7 mouse cellular contexts compared by ENCODE assay signal in the genomic region with DNA sequence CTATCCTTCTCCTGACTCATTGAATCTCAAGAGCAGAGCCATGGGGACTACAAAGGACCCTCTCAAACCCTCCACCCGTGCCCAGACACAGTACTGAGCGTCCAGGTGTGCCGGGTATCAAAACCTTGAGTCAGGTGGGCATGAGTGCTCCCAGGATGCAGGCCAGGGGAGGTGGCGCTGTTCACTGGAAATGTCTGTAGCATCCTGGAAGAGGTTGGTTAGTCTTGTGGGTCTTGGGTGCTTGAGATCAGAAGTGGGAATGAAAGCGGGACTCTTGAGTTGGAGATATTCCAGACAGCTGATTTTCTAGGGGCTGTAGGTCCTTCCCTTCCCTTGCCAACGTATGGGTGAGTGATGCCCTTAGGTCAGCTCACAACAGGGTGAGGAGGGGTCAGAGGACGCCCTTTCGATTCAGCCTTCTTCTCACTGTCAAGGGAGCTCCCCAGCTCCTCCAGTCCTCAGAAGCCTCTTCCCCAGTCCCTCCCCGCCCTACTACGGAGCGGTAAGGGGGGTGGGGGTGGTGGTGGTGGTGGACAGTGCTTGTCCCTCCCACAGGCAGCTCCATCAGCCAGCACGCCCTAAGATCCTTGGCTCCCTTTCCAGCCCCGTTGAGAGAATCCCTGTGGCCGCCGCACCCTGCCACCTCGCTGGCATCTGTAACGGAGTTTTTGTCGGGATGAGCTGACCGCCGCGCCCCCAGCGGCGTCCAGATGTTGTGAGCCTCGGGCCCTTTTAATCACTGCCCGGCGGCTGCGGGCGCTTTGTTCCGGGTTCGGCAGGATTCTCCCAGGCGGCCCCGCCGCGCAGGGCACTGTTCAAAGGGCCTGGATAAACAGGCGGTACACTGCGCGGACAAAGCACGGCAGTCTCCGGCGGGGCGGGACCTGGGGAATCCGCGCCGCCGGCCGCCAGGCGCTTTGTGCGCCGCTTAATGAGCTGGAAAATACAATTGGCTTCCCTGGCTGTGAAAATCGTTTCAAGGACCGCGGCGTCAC. TPM values are rescaled to one million over a fixed set of nuclear protein-coding genes. Genes with fewer than 3 reads are reported as not detected.
DNase-seq lines count a peak whose midpoint lies in the region; ATAC-seq and TF ChIP-seq lines count a peak whose summit lies in the region.

No protein-coding gene starts in this region.

- H3K36me3 ChIP-seq in ES-E14 (ENCODE audit: control insufficient read depth, insufficient read depth, low read length, poor library complexity, severe bottlenecking), result no peaks in the 10 kb centered on the region
- H3K36me3 ChIP-seq in forebrain, embryonic 11.5 days (ENCODE audit: control insufficient read depth, insufficient read depth, low read length), result no peaks in the 10 kb centered on the region
- no peaks in the 10 kb centered on the region for H3K36me3 ChIP-seq in kidney, embryonic 14.5 days (ENCODE audit: control insufficient read depth, insufficient read depth, low read length)

- peaks cover 0 to 9% of the 10 kb centered on the region in 2 experiments; a peak in 2 of 4 replicates for H3K4me1 ChIP-seq in ES-E14 (ENCODE audit: control insufficient read depth in 2 of 2, insufficient read depth in 2 of 2, low read length in 2 of 2, poor library complexity in 1 of 2)
- peaks cover 23% of the 10 kb centered on the region for H3K4me1 ChIP-seq in forebrain, embryonic 11.5 days (replicated peaks; ENCODE audit: control insufficient read depth, insufficient read depth, low read length)
- H3K4me1 ChIP-seq in kidney, embryonic 14.5 days (ENCODE audit: control insufficient read depth, insufficient read depth, low read length), result peaks cover 13% of the 10 kb centered on the region; the same call in 1 of the 2 replicates

- peak; percentile 34 for DNase-seq in 3T3-L1 (ENCODE audit: low read depth, low spot score)
- no peak for DNase-seq in ES-E14 (ENCODE audit: low read depth, low spot score)
- peak; percentile 94 for DNase-seq in forebrain, embryonic 11.5 days (ENCODE audit: low spot score)
- no peak for DNase-seq in thymus, postnatal 0 days (ENCODE audit: low spot score)

- 2% methylated on average over 53 of the region's 53 CpGs for WGBS in forebrain, embryonic 11.5 days
- WGBS in kidney, embryonic 14.5 days, result 2% methylated on average over 53 of the region's 53 CpGs

- H3K4me3 ChIP-seq in ES-E14 (ENCODE audit: insufficient read depth in 1 of 2, low read depth in 1 of 2, low read length in 2 of 2, poor library complexity in 1 of 2, severe bottlenecking in 1 of 2), result peak overlapping the region; percentile 43 to 45
- H3K4me3 ChIP-seq in forebrain, embryonic 11.5 days (ENCODE audit: low read depth, low read length), result peak overlapping the region; percentile 31
- peak overlapping the region; percentile 43 for H3K4me3 ChIP-seq in kidney, embryonic 14.5 days (ENCODE audit: low read length)

- H3K27me3 ChIP-seq in forebrain, embryonic 11.5 days (ENCODE audit: control insufficient read depth, insufficient read depth, low read length), result peaks cover 57% of the 10 kb centered on the region
- H3K27me3 ChIP-seq in kidney, embryonic 14.5 days (ENCODE audit: control insufficient read depth, insufficient read depth, low read length), result peaks cover 63% of the 10 kb centered on the region

- no peak overlapping the region for H3K27ac ChIP-seq in ES-E14 (ENCODE audit: insufficient read depth, low read depth, low read length, poor library complexity, severe bottlenecking)
- peak overlapping the region; percentile 52 for H3K27ac ChIP-seq in forebrain, embryonic 11.5 days (ENCODE audit: low read depth, low read length)
- H3K27ac ChIP-seq in kidney, embryonic 14.5 days (ENCODE audit: low read depth, low read length), result no peak overlapping the region

- peak overlapping the region; percentile 9; the same call in 1 of the 2 replicates for H3K9ac ChIP-seq in ES-E14 (ENCODE audit: insufficient read depth, low read depth, low read length, poor library complexity, severe bottlenecking)
- peak overlapping the region; percentile 54 for H3K9ac ChIP-seq in forebrain, embryonic 11.5 days (ENCODE audit: low read length)
- H3K9ac ChIP-seq in kidney, embryonic 14.5 days (ENCODE audit: low read depth, low read length), result peak overlapping the region; percentile 60

- ATAC-seq in forebrain, embryonic 11.5 days (replicated peaks; ENCODE audit: low FRiP score), result peak; percentile 80
- ATAC-seq in kidney, embryonic 14.5 days (ENCODE audit: low FRiP score, low TSS enrichment), result peak; percentile 59
- ATAC-seq in megakaryocyte progenitor cell, adult 5-6 weeks (replicated peaks; ENCODE audit: poor library complexity), result peak; percentile 20; the same call in 1 of the 2 replicates
- ATAC-seq in erythroblast, adult 5-6 weeks (replicated peaks; ENCODE audit: low FRiP score, poor library complexity, severe bottlenecking), result no peak

- H3K4me2 ChIP-seq in forebrain, embryonic 11.5 days (ENCODE audit: low read depth, low read length, severe bottlenecking), result peak overlapping the region; percentile 64
- peak overlapping the region; percentile 72 for H3K4me2 ChIP-seq in kidney, embryonic 14.5 days (replicated peaks; ENCODE audit: low read depth, low read length)

- in situ Hi-C loops in ES-E14 (cut with MboI; ENCODE audit: low sequenced_read_pairs in 2 of 2, unreplicated experiment in 2 of 2), result no loop called here

- H3K9me3 ChIP-seq in ES-E14 (ENCODE audit: control insufficient read depth, insufficient read depth, low read depth, low read length), result no peaks in the 10 kb centered on the region
- H3K9me3 ChIP-seq in forebrain, embryonic 11.5 days (ENCODE audit: control insufficient read depth, low read length), result no peaks in the 10 kb centered on the region
- no peaks in the 10 kb centered on the region for H3K9me3 ChIP-seq in kidney, embryonic 14.5 days (ENCODE audit: control insufficient read depth, low read length)

TF ChIP-seq in ES-E14, 5 proteins besides CTCF, POLR2A, EP300 and RAD21 (continues in another document):
- no peak for TF ChIP-seq ZNF384 (IDR thresholded peaks at IDR 0.05; ENCODE audit: low read depth, low read length)
- TF ChIP-seq ZC3H11A (IDR thresholded peaks at IDR 0.05; ENCODE audit: borderline replicate concordance, low read depth, low read length), result no peak
- TF ChIP-seq HCFC1 (IDR thresholded peaks at IDR 0.05; ENCODE audit: borderline replicate concordance, insufficient read depth, low read length), result no peak
- no peak for TF ChIP-seq MAFK (IDR thresholded peaks at IDR 0.05; ENCODE audit: insufficient read depth, low read depth, low read length)

RNA-seq across cellular contexts. Expression of gene Msx3, which starts 8.8 kb away (rescaled TPM):
- total RNA-seq in ES-E14 (2012; rRNA removed), result 0.16 and 0.27 TPM in 2 replicates
- polyA plus RNA-seq in forebrain, embryonic 11.5 days (2014; fragmentation: Nextera tagmentation; extraction: Ambion mirVana), result 2.4 and 2.6 TPM in 2 replicates
- polyA plus RNA-seq in kidney, embryonic 14.5 days (2014; fragmentation: Nextera tagmentation; extraction: Ambion mirVana), result not detected in 2 replicates
- total RNA-seq in megakaryocyte progenitor cell, adult 5-6 weeks (2015), result not detected in 2 replicates
- not detected in 2 replicates for total RNA-seq in megakaryocyte progenitor cell, adult 5-6 weeks (2017)
- total RNA-seq in erythroblast, adult 5-6 weeks (2015; ENCODE audit: low replicate concordance), result not detected in 2 replicates
- not detected in 2 replicates for total RNA-seq in erythroblast, adult 5-6 weeks (2017; ENCODE audit: low replicate concordance)
- 0.21 and 0.25 TPM in 2 replicates for polyA plus RNA-seq in thymus, postnatal 0 days (2015; fragmentation: Nextera tagmentation; extraction: Ambion mirVana)

RNA-seq across cellular contexts. Expression of gene Tubgcp2, which starts 21.2 kb away (rescaled TPM):
- total RNA-seq in ES-E14 (2012; rRNA removed), result 28.1 and 29.0 TPM in 2 replicates
- 75.6 and 78.0 TPM in 2 replicates for polyA plus RNA-seq in forebrain, embryonic 11.5 days (2014; fragmentation: Nextera tagmentation; extraction: Ambion mirVana)
- polyA plus RNA-seq in kidney, embryonic 14.5 days (2014; fragmentation: Nextera tagmentation; extraction: Ambion mirVana), result 40.6 and 62.9 TPM in 2 replicates
- total RNA-seq in megakaryocyte progenitor cell, adult 5-6 weeks (2015), result 24.0 and 25.8 TPM in 2 replicates
- total RNA-seq in megakaryocyte progenitor cell, adult 5-6 weeks (2017), result 35.2 and 36.5 TPM in 2 replicates
- total RNA-seq in erythroblast, adult 5-6 weeks (2015; ENCODE audit: low replicate concordance), result 9.4 and 14.6 TPM in 2 replicates
- total RNA-seq in erythroblast, adult 5-6 weeks (2017; ENCODE audit: low replicate concordance), result 8.3 and 9.6 TPM in 2 replicates
- 42.2 TPM in 2 replicates for polyA plus RNA-seq in thymus, postnatal 0 days (2015; fragmentation: Nextera tagmentation; extraction: Ambion mirVana)

RNA-seq across cellular contexts. Expression of gene Zfp511, which starts 21.5 kb away (rescaled TPM):
- 27.1 and 29.6 TPM in 2 replicates for total RNA-seq in ES-E14 (2012; rRNA removed)
- 42.6 and 48.2 TPM in 2 replicates for polyA plus RNA-seq in forebrain, embryonic 11.5 days (2014; fragmentation: Nextera tagmentation; extraction: Ambion mirVana)
- 46.2 and 47.5 TPM in 2 replicates for polyA plus RNA-seq in kidney, embryonic 14.5 days (2014; fragmentation: Nextera tagmentation; extraction: Ambion mirVana)
- total RNA-seq in megakaryocyte progenitor cell, adult 5-6 weeks (2015), result 32.2 and 34.8 TPM in 2 replicates
- total RNA-seq in megakaryocyte progenitor cell, adult 5-6 weeks (2017), result 21.0 and 21.1 TPM in 2 replicates
- 11.5 and 12.5 TPM in 2 replicates for total RNA-seq in erythroblast, adult 5-6 weeks (2015; ENCODE audit: low replicate concordance)
- total RNA-seq in erythroblast, adult 5-6 weeks (2017; ENCODE audit: low replicate concordance), result 5.8 and 6.6 TPM in 2 replicates
- polyA plus RNA-seq in thymus, postnatal 0 days (2015; fragmentation: Nextera tagmentation; extraction: Ambion mirVana), result 38.9 and 40.3 TPM in 2 replicates

RNA-seq across cellular contexts. Expression of gene Caly, which starts 24.6 kb away (rescaled TPM):
- 0.26 TPM in 1 of 2 replicates, not detected in the other for total RNA-seq in ES-E14 (2012; rRNA removed)
- polyA plus RNA-seq in forebrain, embryonic 11.5 days (2014; fragmentation: Nextera tagmentation; extraction: Ambion mirVana), result 7.2 and 7.9 TPM in 2 replicates
- 0.91 TPM in 2 replicates for polyA plus RNA-seq in kidney, embryonic 14.5 days (2014; fragmentation: Nextera tagmentation; extraction: Ambion mirVana)
- total RNA-seq in megakaryocyte progenitor cell, adult 5-6 weeks (2015), result not detected in 2 replicates
- not detected in 2 replicates for total RNA-seq in megakaryocyte progenitor cell, adult 5-6 weeks (2017)
- total RNA-seq in erythroblast, adult 5-6 weeks (2015; ENCODE audit: low replicate concordance), result not detected in 2 replicates
- not detected in 2 replicates for total RNA-seq in erythroblast, adult 5-6 weeks (2017; ENCODE audit: low replicate concordance)
- 0.44 and 0.52 TPM in 2 replicates for polyA plus RNA-seq in thymus, postnatal 0 days (2015; fragmentation: Nextera tagmentation; extraction: Ambion mirVana)

RNA-seq across cellular contexts. Expression of gene Prap1, which starts 35.5 kb away (rescaled TPM):
- total RNA-seq in ES-E14 (2012; rRNA removed), result 0.49 TPM in 1 of 2 replicates, not detected in the other
- polyA plus RNA-seq in forebrain, embryonic 11.5 days (2014; fragmentation: Nextera tagmentation; extraction: Ambion mirVana), result not detected in 2 replicates
- polyA plus RNA-seq in kidney, embryonic 14.5 days (2014; fragmentation: Nextera tagmentation; extraction: Ambion mirVana), result 0.38 TPM in 1 of 2 replicates, not detected in the other
- total RNA-seq in megakaryocyte progenitor cell, adult 5-6 weeks (2015), result not detected in 2 replicates
- total RNA-seq in megakaryocyte progenitor cell, adult 5-6 weeks (2017), result not detected in 2 replicates
- not detected in 2 replicates for total RNA-seq in erythroblast, adult 5-6 weeks (2015; ENCODE audit: low replicate concordance)
- total RNA-seq in erythroblast, adult 5-6 weeks (2017; ENCODE audit: low replicate concordance), result not detected in 2 replicates
- 1.5 and 2.3 TPM in 2 replicates for polyA plus RNA-seq in thymus, postnatal 0 days (2015; fragmentation: Nextera tagmentation; extraction: Ambion mirVana)

Comparison
In these comparisons a context has a peak if more than half of its experiments do, and no peak if none do; other contexts are left out.
1. DNase-seq: peak in 3T3-L1 (single experiment) and forebrain, embryonic 11.5 days (single experiment); none in ES-E14 (single experiment) and thymus, postnatal 0 days (single experiment).
2. H3K9ac ChIP-seq: peak in every context shown above with its lines; median percentile 60 in kidney, embryonic 14.5 days; 54 in forebrain, embryonic 11.5 days; 9 in ES-E14.
3. Peak in every context shown above with its lines, with median percentiles within 50 percentile points of each other: H3K4me3 ChIP-seq.